Mouse (Mus musculus): ENCODE measurements around the gene Myo1d. TPM values are rescaled to one million over a fixed set of nuclear protein-coding genes. Genes with fewer than 3 reads are reported as not detected.

The Myo1d gene
- 4.6 and 5.9 TPM in 2 replicates for polyA plus RNA-seq (2012; rRNA removed)

DNA sequence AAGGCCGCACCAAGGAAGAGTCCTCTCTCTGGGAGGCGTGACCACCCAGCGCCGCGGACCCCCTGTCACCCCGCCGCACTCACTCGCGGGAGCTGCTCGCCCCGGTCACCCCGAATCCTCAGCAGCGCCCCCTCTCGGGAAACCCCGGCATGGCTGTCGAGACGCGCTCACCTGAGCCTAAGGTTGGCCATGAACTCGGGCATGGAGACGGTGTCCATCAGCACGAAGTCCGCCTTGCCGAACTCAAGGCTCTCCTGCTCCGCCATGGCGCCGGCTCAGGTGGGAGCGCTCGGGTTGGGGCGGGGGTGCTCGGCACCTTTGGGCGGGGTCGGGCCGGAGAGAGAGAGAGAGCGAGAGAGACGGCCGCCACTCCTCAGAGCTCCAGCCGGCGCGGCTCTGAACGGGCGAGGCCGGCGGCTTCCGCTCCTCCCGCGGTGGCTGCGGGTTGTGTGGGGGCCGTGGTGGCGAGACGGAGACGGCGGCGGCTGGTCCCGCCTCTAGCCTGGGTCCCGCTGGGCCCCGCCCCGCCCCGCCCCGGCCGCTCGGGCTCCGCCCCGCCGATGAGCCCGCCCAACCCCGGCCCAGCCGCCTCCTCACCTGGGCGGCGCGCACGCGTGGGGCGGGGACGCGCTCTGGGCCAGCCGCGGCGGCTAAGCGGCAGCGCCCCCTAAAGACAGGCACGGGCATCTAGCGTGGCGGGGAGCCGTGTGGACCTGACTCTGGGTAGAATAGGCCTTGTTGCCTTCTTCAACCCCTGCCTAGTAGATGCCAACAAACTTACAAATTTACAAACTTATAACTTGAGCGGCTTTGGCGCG lies at the start of gene Myo1d:
Myo1d (minus strand) TSS at position 499 of the 818 bp plus-strand sequence.
- no peak within 1 kb of the TSS for H3K27ac ChIP-seq (ENCODE audit: control insufficient read depth, insufficient read depth, low read length)
- no peaks in the 10 kb centered on the region; the same call in 1 of the 2 replicates for H3K27me3 ChIP-seq (ENCODE audit: control insufficient read depth, insufficient read depth, low read length)
- H3K4me3 ChIP-seq (ENCODE audit: control insufficient read depth, insufficient read depth, low read length) = peak within 1 kb of the TSS; percentile 30
- no peaks in the 10 kb centered on the region for H3K36me3 ChIP-seq (ENCODE audit: control insufficient read depth, insufficient read depth, low read length)
- 2% methylated on average over 86 of the region's 87 CpGs for WGBS
- TF ChIP-seq CTCF (IDR thresholded peaks at IDR 0.05; ENCODE audit: borderline replicate concordance, control insufficient read depth, extremely low read depth, insufficient read depth, low read length, poor library complexity) (peak; percentile 77; the same call in 1 of the 2 replicates), POLR2A (IDR thresholded peaks at IDR 0.05; ENCODE audit: control insufficient read depth, extremely low read depth, insufficient read depth, low read length, poor library complexity) (0 out of 2 replicates have a peak, but pooled peaks have one; percentile 21)
- H3K4me1 ChIP-seq (replicated peaks; ENCODE audit: control insufficient read depth, insufficient read depth, low read length) = peaks cover 2% of the 10 kb centered on the region; the same call in 1 of the 2 replicates
- peak; percentile 80 for DNase-seq

DNA sequence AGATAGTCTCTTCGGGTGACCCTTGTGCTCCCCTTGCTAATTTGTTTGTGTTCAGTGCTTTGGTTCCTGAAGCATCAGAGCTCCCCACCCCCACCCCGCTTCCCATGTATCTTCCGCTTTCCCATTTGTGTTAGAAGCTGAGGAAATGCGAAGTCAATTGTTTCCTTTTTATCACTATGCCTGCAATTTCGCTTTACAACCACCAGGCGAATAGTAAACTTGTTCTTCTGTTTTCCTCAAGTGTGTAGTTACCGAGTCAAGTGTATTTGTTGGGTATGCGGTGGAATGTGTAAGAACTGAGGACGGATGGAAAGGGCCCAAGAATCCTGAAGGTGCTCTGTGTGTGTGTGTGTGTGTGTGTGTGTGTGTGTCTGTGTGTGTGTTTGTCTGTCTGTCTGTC lies 42.0 kb upstream of the Myo1d start:
- Histone ChIP-seq H3K4me1 (replicated peaks; ENCODE audit: control insufficient read depth, insufficient read depth, low read length) (no peaks in the 10 kb centered on the region), H3K4me3 (ENCODE audit: control insufficient read depth, insufficient read depth, low read length) (no peak overlapping the region), H3K27me3 (ENCODE audit: control insufficient read depth, insufficient read depth, low read length) (no peaks in the 10 kb centered on the region), H3K27ac (ENCODE audit: control insufficient read depth, insufficient read depth, low read length) (no peak overlapping the region), H3K36me3 (ENCODE audit: control insufficient read depth, insufficient read depth, low read length) (no peaks in the 10 kb centered on the region)
- TF ChIP-seq POLR2A (IDR thresholded peaks at IDR 0.05; ENCODE audit: control insufficient read depth, extremely low read depth, insufficient read depth, low read length, poor library complexity) = no peak
- no peak for TF ChIP-seq CTCF (IDR thresholded peaks at IDR 0.05; ENCODE audit: borderline replicate concordance, control insufficient read depth, extremely low read depth, insufficient read depth, low read length, poor library complexity)
- DNase-seq = no peak
- 93% methylated on average over 9 of the region's 9 CpGs for WGBS

DNA sequence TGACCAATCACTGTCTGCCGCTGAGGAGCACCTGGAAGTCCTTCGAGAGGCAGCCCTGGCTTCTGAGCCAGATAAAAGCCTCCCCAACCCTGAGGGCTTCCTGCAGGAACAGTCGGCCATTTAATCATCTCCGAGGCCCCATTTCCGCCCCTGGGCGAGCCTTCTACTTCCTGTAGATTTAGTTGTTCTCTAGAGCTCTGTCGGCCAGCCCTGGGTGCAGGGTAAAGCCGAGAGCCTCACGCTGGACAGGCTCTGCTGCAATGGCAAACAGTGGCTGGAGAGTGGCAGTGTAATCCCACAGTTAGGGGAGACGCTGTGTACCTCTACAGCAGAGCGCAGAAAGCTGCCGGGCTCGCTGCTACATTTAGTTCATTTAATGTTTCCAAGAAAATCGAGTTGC lies 41.5 kb upstream of the Myo1d start:
- 81% methylated on average over 14 of the region's 14 CpGs for WGBS
- no peaks in the 10 kb centered on the region for H3K36me3 ChIP-seq (ENCODE audit: control insufficient read depth, insufficient read depth, low read length)
- TF ChIP-seq POLR2A (IDR thresholded peaks at IDR 0.05; ENCODE audit: control insufficient read depth, extremely low read depth, insufficient read depth, low read length, poor library complexity) = no peak
- no peak for TF ChIP-seq CTCF (IDR thresholded peaks at IDR 0.05; ENCODE audit: borderline replicate concordance, control insufficient read depth, extremely low read depth, insufficient read depth, low read length, poor library complexity)
- no peak overlapping the region for H3K27ac ChIP-seq (ENCODE audit: control insufficient read depth, insufficient read depth, low read length)
- H3K4me3 ChIP-seq (ENCODE audit: control insufficient read depth, insufficient read depth, low read length) = no peak overlapping the region
- H3K27me3 ChIP-seq (ENCODE audit: control insufficient read depth, insufficient read depth, low read length) = no peaks in the 10 kb centered on the region
- DNase-seq = no peak
- no peaks in the 10 kb centered on the region for H3K4me1 ChIP-seq (replicated peaks; ENCODE audit: control insufficient read depth, insufficient read depth, low read length)

DNA sequence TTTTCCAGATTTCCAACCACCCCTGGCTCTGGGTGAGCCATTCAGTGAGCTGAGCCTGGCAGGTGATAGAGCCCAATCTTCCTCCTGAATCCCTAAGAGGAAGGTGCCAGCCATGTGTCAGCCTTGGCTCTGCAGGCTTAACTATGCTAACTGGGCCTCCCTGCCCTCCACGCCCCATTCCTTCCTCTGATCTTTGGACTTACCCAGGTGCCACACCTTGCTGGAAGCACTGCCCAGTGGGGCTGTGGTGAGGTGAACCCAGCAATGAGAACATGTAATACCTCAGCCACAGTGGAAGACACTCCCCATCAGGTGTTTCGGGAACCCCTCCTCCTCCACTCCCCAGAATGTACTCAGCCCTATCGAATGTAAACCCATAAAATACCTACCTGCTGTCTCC lies 40.3 kb upstream of the Myo1d start:
- no peak for TF ChIP-seq CTCF (IDR thresholded peaks at IDR 0.05; ENCODE audit: borderline replicate concordance, control insufficient read depth, extremely low read depth, insufficient read depth, low read length, poor library complexity)
- TF ChIP-seq POLR2A (IDR thresholded peaks at IDR 0.05; ENCODE audit: control insufficient read depth, extremely low read depth, insufficient read depth, low read length, poor library complexity) = no peak
- no peak overlapping the region for H3K4me3 ChIP-seq (ENCODE audit: control insufficient read depth, insufficient read depth, low read length)
- no peak for DNase-seq
- H3K27ac ChIP-seq (ENCODE audit: control insufficient read depth, insufficient read depth, low read length) = no peak overlapping the region
- H3K4me1 ChIP-seq (replicated peaks; ENCODE audit: control insufficient read depth, insufficient read depth, low read length) = no peaks in the 10 kb centered on the region
- no peaks in the 10 kb centered on the region for H3K27me3 ChIP-seq (ENCODE audit: control insufficient read depth, insufficient read depth, low read length)
- 88% methylated on average over 3 of the region's 3 CpGs for WGBS
- H3K36me3 ChIP-seq (ENCODE audit: control insufficient read depth, insufficient read depth, low read length) = no peaks in the 10 kb centered on the region

DNA sequence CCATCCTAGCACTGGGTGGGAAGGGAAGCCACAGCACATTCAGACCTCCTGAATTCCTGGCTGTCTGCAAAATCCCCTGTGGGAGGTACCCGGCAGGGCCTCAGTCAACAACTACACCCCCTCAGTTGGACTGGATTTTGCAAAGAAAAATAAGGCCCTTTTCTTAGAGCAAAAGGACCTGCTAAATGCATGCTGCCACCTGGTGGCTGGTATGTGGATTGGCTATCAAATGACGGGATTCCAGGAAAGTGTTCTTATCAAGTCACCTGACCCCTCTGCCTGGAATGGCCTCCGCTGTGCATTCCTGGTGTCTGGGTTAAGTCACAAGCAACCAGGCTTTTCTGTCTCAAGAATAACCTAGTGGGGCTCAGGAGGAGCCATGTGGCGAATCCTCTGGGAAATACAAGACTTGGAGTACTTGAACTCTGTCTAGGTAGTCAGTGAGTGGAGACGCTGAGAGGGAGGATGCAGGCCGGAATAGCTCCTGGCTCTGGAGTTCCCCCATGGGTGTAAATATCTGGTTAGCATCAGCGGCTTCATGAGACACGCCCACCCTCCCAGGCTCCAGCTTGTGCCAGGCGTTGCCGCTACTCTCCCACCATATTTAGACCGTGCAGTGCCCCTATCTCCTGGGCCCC lies 38.4 kb upstream of the Myo1d start:
- 74% methylated on average over 11 of the region's 11 CpGs for WGBS
- Histone ChIP-seq H3K36me3 (ENCODE audit: control insufficient read depth, insufficient read depth, low read length) (no peaks in the 10 kb centered on the region), H3K4me1 (replicated peaks; ENCODE audit: control insufficient read depth, insufficient read depth, low read length) (no peaks in the 10 kb centered on the region), H3K27ac (ENCODE audit: control insufficient read depth, insufficient read depth, low read length) (no peak overlapping the region), H3K27me3 (ENCODE audit: control insufficient read depth, insufficient read depth, low read length) (no peaks in the 10 kb centered on the region), H3K4me3 (ENCODE audit: control insufficient read depth, insufficient read depth, low read length) (no peak overlapping the region)
- TF ChIP-seq CTCF (IDR thresholded peaks at IDR 0.05; ENCODE audit: borderline replicate concordance, control insufficient read depth, extremely low read depth, insufficient read depth, low read length, poor library complexity) = no peak
- no peak for TF ChIP-seq POLR2A (IDR thresholded peaks at IDR 0.05; ENCODE audit: control insufficient read depth, extremely low read depth, insufficient read depth, low read length, poor library complexity)
- peak; percentile 36 for DNase-seq

DNA sequence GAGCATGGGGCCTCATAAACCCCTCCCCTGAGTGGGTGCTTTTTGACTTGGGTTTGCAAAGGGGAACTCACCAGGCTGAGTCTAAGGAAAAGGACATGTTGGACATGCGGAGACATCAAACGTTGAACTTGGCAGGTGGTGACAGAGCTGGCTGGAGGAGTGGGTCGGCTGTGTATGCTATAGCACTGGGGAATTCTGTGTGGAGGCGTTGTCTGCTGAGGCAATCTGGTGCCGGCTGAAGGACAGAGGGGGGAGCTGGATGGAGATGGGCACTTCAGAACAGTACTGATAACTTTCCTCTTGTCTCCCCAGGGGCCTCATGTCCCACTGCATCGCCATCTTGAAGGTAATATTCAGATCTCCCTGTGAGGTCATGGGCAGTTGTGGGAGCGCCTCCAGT lies 35.5 kb upstream of the Myo1d start:
- no peaks in the 10 kb centered on the region; the same call in 1 of the 2 replicates for H3K27me3 ChIP-seq (ENCODE audit: control insufficient read depth, insufficient read depth, low read length)
- no peak for TF ChIP-seq POLR2A (IDR thresholded peaks at IDR 0.05; ENCODE audit: control insufficient read depth, extremely low read depth, insufficient read depth, low read length, poor library complexity)
- H3K27ac ChIP-seq (ENCODE audit: control insufficient read depth, insufficient read depth, low read length) = no peak overlapping the region
- DNase-seq = no peak
- H3K36me3 ChIP-seq (ENCODE audit: control insufficient read depth, insufficient read depth, low read length) = no peaks in the 10 kb centered on the region
- WGBS = 90% methylated on average over 7 of the region's 7 CpGs
- H3K4me3 ChIP-seq (ENCODE audit: control insufficient read depth, insufficient read depth, low read length) = no peak overlapping the region
- H3K4me1 ChIP-seq (replicated peaks; ENCODE audit: control insufficient read depth, insufficient read depth, low read length) = no peaks in the 10 kb centered on the region
